Mouse (Mus musculus): ENCODE results near the gene Zfp462.

Gene Zfp462

GRCm38 (mm10) chr4:55124126-55124525 is 179.3 kb downstream of the Zfp462 start:
- DNase-seq = no peak

GRCm38 (mm10) chr4:55125048-55125737 is 180.3 kb downstream of the Zfp462 start:
- no peak for DNase-seq

GRCm38 (mm10) chr4:55125738-55126054 is 180.8 kb downstream of the Zfp462 start:
- no peak for DNase-seq

- no peak for DNase-seq
These were observed 182.5 kb downstream of the Zfp462 start for GRCm38 (mm10) chr4:55127228-55127901.

GRCm38 (mm10) chr4:55128088-55128835 is 183.4 kb downstream of the Zfp462 start:
- no peak for DNase-seq
